Mouse (Mus musculus): ENCODE results near the gene Ninl. TPM values are rescaled to one million over a fixed set of nuclear protein-coding genes. Genes with fewer than 3 reads are reported as not detected.
A peak's percentile ranks its signal among the peaks of the same experiment; 100 is the strongest.

Ninl gene
- 10 to 100 TPM in 1 of 4 experiments, 1 to 10 TPM in 3; 5.8 to 10.5 (median 7.6) TPM for total RNA-seq (2022)

GRCm38 (mm10) chr2:151039232-151039695 lies at the start of gene Ninl, which contains the start of gene Nanp:
Gene Ninl (minus strand): TSS chr2:151039382.
Gene Nanp (minus strand): TSS chr2:151039398.
- peak; percentile 82 to 93 for DNase-seq (ENCODE audit: low spot score in 2 of 2)

DNA sequence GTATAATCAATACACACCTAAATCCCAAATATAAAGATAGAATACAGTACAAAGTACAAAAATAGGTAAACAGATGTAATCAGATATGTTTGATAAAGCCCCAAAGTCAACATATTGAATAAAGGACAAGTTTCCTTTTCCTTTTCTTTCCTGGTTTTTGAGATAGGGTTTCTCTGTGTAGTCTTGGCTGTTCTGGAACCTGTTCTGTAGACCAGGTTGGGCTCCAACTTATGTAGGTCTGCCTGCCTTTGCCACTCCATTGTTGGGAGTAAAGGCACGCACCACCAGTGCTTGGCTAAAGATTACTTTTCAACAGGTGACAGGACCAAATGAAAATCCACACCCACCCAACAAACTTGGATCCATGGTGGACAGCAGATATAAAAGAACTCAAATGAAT lies 17.5 kb upstream of the Ninl start:
- no peak for DNase-seq (ENCODE audit: low spot score in 2 of 2)

- no peak for DNase-seq (ENCODE audit: low spot score in 2 of 2)
Measured at GRCm38 (mm10) chr2:151040411-151040810, 1.2 kb upstream of the Ninl start.

GRCm38 (mm10) chr2:151039726-151040125 lies 544 bp upstream of the Ninl start:
- DNase-seq (ENCODE audit: low spot score in 2 of 2), result no peak

GRCm38 (mm10) chr2:151038811-151039222 lies 365 bp downstream of the Ninl start:
- DNase-seq (ENCODE audit: low spot score in 2 of 2), result no peak

- DNase-seq (ENCODE audit: low spot score in 2 of 2), result no peak
Measured at GRCm38 (mm10) chr2:151037876-151038552, 1.2 kb downstream of the Ninl start.

- DNase-seq (ENCODE audit: low spot score in 2 of 2), result no peak
Measured at GRCm38 (mm10) chr2:151037292-151037691, 1.9 kb downstream of the Ninl start.

GRCm38 (mm10) chr2:151036721-151037120 lies 2.5 kb downstream of the Ninl start:
- no peak for DNase-seq (ENCODE audit: low spot score in 2 of 2)

DNA sequence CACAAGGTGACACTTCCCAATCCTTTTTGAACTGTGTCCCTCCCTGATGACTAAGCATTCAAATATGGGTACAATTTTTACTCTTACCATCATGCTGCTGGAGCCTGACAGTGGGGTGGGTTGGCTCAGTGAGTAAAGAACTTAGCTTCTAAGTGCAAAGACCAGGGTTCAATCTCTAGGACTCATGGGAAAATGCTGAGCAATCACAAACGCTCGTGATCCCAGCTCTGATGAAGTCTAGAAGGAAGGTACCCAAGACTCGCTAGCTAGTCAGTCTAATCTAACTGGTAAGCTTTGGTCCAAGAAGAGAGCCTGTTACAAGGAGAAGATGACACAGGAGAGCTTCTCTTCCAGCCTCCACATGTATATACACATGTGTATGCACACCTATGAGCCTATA lies 4.7 kb downstream of the Ninl start:
- DNase-seq (ENCODE audit: low spot score in 2 of 2), result no peak

- no peak for DNase-seq (ENCODE audit: low spot score in 2 of 2)
Measured at GRCm38 (mm10) chr2:151021158-151021557, 18.0 kb downstream of the Ninl start.

DNA sequence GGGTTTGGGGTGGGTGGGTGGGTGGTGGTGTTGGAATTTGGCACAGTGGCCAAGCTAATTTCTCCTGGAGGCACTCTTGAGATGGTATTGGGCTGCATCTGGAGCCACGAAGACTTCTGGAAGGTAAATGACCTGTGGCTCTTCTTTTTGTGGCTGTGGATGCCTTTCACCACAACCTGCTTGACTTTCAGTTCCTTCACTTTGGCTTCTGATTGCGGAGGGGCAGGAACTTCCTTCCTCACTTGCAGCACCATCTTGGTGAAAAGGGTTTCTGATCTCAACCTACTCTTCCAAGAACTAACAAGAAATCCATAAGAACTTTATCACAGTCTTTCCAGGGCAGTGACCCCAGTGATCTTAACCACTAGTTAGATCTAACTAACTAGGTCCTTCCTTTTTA lies 23.9 kb downstream of the Ninl start:
- no peak for DNase-seq (ENCODE audit: low spot score in 2 of 2)

DNA sequence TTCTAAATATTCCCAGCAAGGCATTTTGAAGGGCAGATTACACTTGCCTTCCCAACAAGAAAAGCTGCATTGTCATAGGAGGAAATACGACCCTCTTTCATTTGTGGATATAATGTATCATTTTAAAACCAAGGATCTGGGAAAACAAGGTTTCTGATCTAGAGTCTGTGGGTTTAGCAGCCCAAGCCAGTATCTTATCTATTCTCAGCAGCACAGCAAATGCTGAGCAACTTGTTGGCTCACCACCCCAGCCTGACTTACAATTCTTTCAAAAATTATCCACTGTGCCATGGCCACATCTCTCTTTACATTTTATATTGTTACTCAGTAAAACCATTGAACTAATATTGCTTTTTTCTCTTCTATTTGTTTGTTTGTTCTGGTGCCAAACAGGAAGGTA lies 27.9 kb downstream of the Ninl start:
- no peak for DNase-seq (ENCODE audit: low spot score in 2 of 2)

- no peak for DNase-seq (ENCODE audit: low spot score in 2 of 2)
Measured at GRCm38 (mm10) chr2:151009515-151010085, 29.6 kb downstream of the Ninl start.

GRCm38 (mm10) chr2:151008939-151009509 lies 30.2 kb downstream of the Ninl start:
- DNase-seq (ENCODE audit: low spot score in 2 of 2), result peak; percentile 60 to 61

GRCm38 (mm10) chr2:151008517-151008932 lies 30.7 kb downstream of the Ninl start:
- no peak for DNase-seq (ENCODE audit: low spot score in 2 of 2)

GRCm38 (mm10) chr2:151008006-151008405 lies 31.2 kb downstream of the Ninl start:
- no peak for DNase-seq (ENCODE audit: low spot score in 2 of 2)

GRCm38 (mm10) chr2:151006281-151006945 lies 32.8 kb downstream of the Ninl start:
- DNase-seq (ENCODE audit: low spot score in 2 of 2), result no peak

GRCm38 (mm10) chr2:151004390-151004789 lies 34.8 kb downstream of the Ninl start:
- DNase-seq (ENCODE audit: low spot score in 2 of 2), result no peak

- DNase-seq (ENCODE audit: low spot score in 2 of 2), result no peak
Measured at GRCm38 (mm10) chr2:151003796-151004195, 35.4 kb downstream of the Ninl start.

DNA sequence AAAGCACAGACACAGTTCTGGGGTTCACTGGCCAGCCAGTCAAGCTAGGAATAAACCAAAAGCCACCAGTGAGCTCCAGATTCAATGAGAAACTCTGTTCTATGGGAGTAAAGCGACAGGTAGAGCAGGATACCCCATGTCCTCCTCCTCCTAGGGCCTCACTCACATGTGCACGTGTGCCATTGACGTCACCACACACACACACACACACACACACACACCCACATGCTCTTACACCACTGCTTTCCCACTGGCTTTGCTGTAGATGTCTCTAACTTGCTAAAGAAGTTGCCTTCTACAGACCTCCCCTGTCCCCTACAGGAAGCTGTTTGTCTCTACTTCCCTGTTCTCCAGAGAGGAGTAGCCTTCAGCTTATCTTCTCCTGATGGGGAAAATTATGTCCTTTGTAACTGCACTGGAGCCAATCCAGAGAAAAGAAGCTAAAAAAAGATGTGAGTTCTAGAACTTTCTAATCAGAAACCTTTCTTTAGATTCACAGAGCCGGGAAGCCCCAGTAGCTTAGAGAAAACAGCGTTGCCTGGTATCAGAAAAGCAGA lies 37.5 kb downstream of the Ninl start:
- no peak for DNase-seq (ENCODE audit: low spot score in 2 of 2)

DNA sequence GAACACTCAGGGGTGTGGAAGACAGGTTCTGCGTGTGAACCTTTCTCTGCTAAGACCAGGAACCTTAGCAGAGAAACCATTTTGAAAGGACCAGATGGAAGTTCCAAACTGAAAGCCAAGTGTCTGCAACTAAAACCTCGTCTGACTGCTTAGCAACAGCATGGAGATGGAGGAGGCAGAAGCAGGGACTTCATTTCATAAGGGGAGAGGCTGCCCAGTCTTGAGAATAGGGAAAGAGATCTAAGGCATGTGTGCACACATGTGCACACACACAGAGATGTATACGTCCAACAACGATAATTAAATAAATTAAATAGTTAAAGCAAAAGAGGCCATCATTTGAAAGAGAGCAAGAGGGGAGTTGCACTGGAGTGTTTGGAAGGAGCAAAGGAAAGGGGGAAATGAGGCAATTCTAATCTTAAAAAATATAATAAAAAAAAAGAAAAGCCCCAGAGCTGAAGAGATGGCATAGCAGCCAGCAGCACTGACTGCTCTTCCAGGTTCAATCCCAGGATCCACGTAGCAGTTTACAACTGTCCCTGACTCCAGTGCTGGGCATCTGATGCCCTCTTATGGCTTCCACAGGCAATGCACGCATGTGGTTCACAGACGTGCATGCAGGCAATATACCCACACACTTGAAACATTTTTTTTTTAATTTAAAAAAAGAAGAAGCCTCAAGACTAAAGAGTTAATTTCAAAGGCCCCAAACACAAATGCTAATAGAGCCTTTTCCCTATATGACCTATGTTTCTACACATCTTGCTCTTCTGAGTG lies 38.6 kb downstream of the Ninl start:
- peak in 1 of 2 experiments; percentile 43 for DNase-seq (ENCODE audit: low spot score in 2 of 2)
